Mouse (Mus musculus) c-Kit-negative CD71-positive TER-119-positive erythroid progenitor cells, embryonic 14.5 days (primary cell): ENCODE data around the gene Msln.

Source experiments
- DNase-seq: peaks from one replicate; pipeline ENCODE4 v3.0.0-alpha.2; 2013; ENCODE audit warnings: low read depth, low spot score

The Msln gene

DNA sequence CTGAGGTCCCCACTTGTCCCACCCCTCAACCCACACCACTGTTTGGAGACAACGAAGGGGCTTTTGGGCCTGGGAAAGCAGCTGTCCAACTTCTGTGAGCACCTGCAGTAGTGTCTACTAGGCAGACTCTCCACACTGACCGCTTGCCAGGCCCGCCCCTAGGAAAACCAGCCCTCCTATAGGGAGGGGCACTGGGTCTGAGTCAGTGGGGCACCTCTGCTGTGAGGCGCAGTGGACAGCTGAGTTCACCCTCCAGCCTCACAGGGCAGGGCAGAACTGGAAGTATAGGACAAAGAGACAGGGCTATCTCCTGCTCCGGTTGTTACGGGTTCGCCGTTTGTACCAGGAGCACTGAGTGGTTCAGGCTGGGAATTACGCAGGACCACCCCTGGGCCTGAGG lies at the start of gene Msln:
Gene Msln (minus strand): TSS at position 138 of the 400 bp plus-strand sequence.
- DNase-seq: no peak

DNA sequence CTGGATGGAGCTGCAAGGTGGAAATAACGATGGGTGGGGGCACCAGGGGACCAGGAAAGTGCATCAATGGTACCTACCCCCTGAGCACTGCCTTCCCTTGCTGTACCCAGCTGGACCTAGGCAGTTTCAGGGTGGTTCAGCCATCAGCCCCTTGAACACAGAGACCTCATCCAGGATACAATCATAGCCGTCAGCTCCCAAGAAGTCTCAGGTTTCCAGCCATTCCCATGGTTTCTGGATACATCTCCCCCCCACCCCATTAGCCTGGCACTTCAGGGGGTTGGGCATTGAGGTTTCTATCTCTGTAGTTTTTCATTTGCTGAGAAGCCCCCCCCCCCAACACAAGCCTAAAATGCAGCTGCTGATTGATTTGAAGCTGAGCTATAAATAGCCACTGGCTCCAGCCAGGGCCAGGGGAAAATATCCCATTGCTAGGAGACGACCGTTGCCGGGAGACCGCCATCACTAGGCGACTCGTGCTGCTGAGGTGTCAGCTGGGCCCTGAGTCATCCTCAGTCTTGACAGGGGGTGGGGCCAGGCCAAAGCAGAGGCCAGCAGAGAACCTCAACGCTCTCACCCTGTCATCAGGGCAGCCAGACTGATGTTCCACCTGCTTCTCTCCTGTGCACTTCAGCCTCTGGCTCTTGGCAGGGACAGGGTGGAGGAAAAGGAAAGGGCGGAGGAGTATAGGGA lies 48.8 kb upstream of the Msln start:
- DNase-seq: no peak

DNA sequence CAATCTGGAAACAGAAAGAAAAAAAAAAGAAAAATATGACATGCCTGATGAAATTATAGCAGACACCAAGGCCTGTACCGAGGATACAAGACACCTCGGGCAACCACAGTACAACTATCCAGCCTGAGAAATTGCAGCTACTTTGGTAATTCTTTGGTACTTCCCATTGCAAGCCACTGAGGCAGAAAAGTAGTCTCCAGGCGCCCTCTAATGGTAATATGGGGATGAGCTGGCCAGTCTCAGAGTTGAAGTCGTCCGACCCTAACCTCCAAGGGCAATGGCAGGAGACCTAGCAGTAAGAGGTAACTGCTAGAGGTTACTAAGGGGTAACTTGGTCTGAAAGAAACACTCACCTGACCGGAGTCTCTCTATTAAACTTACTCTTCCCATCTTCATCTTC lies 46.9 kb upstream of the Msln start:
- peak; percentile 44 for DNase-seq

DNA sequence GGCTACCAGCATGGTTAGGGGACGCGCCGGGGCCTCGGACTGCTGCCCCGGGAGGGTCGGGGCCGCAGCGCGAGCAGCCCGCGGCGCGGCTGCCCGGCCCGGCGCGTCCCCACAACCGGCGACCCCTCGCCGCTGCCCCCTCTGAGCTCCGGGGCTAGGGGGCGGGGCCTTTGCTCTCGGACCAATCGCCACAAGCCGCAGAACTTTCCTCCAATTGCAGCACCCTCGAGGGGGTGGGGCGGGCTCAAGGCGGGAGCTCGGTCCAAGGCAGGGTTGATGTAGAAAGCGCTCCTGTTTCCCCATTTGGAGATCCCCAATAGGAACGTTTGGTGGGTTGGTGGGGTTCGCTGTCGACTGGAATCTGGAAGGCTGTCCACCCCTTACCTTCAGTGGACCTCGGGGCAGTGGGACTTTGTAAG lies 42.8 kb upstream of the Msln start, which contains the start of gene Metrn:
Gene Metrn (minus strand): TSS at position 186 of the 419 bp plus-strand sequence.
- DNase-seq: peak; percentile 56

DNA sequence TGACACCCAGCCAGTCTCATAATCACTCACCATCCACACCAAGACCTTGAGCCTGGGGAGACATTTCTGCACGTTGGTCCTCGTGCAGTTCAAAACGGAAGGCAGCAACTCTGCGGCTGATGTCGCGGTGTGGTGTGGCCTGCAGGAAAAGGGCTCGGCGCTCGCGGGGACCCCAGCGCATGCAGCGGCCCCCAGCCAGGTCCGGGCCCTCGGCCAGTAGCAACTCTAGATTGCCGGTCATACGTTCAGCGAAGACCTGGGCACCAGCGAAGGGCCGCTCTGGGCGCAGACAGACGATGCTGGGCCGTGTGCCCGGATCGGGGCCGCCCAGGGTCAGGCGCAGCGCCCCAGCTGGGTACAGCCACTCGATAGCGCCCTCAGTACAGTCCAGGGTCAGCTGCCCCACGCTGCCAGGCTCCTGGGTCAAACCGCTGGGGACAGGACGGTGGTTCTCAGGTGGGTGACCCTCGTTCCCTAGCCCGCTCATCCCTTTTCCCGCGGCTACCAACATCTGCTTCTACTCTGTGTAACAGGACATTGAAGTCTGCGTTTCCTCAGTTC lies 42.1 kb upstream of the Msln start:
- no peak for DNase-seq

DNA sequence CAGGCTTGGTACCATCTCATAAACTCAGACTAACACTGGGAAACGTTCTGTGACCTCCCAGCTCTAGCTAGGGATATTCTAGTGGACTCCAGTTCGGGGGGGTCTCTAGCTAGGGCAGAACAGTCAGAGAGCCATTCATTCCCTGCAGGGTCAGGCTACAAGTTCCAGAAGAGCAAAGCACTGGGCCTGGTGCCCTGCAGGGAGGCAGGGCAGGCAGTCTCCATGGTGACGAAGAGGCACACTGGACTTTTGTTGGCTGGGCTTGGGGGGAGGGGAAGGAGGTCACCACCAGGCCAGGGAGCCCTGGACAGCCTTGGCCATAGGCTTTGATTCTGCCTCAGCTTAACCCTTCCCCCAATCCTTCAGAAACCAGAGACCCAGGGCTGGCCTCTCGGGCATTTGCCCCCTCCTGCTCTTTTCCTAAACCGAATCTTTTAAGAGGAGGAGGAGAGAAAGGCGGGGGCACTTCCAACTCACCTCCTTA lies 41.5 kb upstream of the Msln start, which contains the start of gene AC134908.4:
Gene AC134908.4 (minus strand): TSS at position 51 of the 484 bp plus-strand sequence.
- DNase-seq: no peak

DNA sequence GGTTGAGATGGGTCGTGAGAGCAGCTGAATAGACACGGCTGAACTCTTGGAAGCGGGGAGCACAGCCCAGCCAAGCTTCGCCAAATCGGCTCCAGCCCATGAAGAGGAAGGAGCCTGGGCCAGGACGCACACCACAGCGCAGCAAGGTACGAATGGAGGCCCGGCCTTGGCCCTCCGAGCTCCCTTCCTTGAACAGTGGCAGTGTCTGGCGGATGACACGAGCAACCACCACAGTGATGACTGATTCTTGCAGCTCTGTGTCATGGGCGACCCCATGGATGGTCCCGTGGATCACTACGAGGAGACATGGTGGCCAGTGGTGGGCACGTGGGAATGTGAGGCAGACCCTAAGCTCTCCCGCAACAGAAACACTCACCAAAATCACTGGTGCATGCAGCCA lies 40.8 kb upstream of the Msln start:
- DNase-seq: no peak

DNA sequence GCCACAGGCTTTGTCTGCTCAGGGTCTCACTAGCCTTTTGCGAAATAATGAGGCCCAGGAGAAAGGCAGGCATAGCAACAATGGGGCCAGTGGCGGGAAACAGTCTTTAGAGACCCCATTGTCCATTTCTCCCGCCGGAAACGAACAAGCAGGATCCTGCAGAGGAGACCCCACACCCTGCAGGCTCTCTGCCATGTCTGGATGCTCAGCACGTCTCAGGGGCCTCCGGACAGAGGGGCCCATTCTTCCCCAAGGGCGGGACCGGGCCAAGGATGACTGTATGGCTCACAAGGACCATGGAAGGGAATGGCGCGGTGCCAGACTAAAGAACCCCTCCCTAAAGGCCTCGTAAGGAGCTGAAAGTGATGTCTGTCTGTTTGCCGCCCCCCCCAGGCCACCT lies 40.0 kb upstream of the Msln start:
- no peak for DNase-seq

DNA sequence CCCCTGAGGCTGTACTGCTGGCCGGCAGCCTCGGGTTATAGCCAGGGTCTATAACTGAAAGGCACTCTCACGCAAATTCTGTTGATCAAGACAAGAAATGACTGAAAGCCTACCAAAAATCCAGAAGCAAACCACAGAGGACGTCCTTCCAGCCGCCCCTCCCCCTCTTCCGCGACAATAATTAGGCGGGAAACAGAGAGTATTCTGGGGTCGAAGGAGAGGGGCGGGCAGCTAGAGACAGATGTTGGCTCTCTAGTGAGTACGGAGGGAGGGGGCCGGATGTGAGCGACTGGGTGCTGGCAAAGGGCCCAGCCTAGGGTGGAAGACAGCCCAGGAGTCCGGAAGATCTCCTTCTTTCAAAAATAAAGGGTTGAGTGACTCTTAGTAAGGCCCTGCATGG lies 38.4 kb upstream of the Msln start, which contains the start of gene Fam173a:
Gene Fam173a (minus strand): TSS at position 287 of the 400 bp plus-strand sequence.
- DNase-seq: no peak

DNA sequence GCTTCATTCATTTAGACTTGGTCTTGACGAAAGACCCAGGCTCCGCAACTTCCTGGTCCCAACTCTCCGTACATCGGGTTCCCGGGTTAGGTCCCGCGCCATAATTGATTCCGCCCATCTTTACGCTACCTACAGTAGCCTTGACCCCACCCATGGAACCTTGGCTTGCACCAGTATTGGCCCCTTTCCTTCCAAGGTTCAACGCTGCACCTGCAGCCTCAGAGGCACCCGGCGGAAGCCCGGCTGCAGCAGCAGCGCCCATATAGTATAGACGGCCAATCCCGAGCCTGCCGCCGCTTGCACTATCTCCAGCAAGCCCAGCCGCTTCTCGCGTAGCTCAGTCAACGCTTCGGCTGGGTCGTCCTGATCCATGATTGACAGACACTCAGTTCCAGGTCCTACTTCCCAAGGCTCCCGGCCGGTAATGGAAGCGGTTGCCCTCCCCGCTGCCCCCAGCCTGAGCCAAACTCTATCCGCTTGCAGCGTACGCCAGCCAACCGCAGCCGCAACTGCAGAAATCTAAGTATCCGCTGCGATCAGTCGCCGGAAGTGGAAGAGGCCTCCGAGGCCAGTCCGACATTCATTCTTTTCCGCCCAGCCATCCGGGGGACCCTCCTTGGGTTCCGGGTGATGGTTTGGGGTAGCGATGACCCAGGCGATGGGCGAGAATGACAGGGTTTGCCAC lies 37.8 kb upstream of the Msln start:
- DNase-seq: peak; percentile 64

DNA sequence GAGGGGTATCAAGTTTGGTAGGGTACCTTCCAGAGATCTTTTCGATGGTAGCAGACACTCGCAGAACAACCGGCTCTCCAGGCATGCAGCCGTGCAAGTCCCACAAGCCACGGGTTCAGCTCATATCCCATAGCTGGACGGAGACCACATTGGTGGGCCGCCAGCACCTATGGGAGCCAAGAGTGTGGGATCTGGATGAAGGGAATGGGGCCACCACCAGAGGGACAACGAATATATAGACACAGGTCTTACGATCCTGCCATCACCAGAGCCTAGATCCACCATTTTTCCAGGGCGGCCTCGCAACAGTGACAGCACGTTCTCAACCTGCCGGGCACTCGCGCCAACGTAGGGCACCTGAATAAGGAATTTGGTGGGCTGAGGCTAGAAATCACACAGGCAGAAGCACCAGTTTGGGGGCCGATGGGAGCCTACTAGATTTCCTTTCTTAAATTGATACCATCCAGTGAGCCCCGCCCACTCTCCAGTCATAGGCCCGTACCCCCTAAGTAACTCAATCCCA lies 37.2 kb upstream of the Msln start:
- DNase-seq: no peak

DNA sequence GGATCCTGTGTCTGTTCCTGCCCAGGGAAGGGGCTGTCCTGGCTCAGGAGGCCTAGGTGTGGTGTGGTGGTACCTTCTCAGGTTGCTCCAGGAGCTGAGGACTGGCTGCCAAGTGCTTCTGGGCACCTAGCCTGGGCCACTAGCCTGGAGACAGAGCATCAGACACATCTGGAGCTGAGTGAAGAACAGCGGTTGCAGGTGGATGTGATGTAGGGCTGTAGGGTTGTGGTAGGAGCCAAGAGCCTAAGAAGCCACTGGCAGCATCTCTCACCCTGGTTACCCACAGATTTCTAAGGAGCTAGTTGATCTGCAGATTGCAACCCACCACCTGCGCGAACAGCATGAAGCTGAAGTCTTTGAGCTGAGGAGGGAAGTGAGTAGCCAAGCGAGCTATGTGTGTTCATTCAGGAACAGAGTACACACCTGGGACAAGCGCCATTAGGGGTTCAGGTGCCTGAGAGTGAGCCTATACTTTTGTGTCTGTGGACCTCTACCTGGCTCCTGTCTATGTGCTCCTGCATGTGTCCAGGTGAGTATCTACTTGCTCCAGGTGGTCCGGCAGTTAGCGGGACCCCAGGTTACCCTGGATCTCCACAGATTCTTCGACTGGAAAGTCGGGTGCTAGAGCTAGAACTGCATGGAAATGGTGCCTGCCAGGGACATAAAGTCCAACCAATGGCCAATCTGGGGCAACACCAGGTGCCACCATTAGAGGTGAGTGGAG lies 32.8 kb upstream of the Msln start:
- no peak for DNase-seq

DNA sequence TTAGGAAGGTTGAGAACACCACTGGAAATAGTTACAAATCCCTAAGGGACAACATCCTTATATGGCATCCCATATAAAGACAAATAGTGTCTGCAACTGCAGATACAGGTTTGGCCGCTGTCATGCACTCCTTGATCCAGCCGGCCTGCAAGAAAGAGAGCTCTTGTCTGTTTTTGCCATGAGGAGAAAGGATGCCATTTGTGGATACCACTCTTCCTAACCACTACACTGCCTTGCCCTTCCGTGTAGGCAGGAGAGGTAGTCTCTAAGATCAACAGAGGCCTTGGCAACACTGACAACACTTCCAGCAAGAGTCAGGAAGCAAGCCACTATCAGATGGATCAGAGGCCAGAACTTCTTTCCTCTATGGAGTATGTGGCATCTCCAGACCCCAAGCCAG lies 32.1 kb upstream of the Msln start, which contains the start of gene Ccdc78:
Gene Ccdc78 (plus strand): TSS at position 301 of the 400 bp plus-strand sequence.
- no peak for DNase-seq

DNA sequence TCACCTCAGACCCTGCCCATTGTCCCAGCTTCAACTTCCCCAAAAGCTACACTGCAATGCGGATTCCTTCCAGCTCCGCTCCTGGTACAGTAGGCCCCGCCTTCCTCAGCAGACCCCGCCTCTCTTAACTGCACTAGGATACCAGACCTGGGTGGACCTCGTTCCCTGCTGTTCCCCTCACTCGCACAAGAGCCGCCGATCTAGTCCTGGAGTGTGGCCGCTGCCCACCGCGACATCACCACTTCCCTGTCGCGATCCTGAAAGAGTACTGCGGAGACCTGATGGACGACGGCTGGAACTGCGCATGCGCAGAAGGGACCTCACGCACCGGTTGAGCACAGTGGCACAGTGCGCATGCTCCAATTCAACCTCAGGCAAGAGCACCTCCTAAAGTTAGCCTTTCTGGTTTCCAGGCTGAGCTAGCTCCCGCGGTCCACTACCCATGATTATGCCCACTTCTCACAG lies 31.1 kb upstream of the Msln start, which contains the start of gene Haghl:
Gene Haghl (minus strand): TSS at position 393 of the 465 bp plus-strand sequence.
- DNase-seq: peak; percentile 93

DNA sequence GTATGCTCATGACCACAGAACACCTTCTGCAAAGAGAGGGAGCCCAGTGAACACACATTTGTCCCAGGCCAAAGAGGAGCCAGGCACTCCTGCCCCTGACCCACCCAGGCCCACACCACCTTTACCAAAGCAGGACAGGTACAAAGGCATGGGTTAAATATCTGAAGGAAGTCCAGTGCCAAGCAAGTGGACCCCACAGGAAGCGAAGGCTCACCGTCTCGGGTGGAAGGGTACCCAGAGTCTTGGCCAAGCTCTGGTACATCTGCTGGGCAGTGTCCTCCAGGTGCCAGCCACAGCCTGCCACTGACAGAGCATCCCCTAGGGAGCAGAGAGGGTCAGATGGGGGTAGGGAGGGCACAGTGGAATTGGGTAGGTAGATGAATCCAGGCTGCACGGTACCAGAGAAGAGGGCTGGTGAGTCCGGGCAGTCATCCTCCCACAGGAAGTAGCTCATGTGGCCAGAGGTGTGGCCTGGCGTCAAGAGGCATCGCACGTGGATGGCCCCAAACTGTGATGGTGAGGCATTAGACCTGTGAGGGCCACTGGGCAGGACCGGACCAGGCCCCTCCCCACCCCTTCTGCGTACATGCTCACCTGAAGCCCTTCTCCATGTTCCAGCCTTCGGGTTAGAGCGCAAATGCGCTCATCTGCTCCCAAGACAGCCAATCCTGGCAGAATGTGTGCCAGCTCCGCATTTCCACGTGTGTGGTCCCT lies 29.8 kb upstream of the Msln start:
- DNase-seq: no peak

DNA sequence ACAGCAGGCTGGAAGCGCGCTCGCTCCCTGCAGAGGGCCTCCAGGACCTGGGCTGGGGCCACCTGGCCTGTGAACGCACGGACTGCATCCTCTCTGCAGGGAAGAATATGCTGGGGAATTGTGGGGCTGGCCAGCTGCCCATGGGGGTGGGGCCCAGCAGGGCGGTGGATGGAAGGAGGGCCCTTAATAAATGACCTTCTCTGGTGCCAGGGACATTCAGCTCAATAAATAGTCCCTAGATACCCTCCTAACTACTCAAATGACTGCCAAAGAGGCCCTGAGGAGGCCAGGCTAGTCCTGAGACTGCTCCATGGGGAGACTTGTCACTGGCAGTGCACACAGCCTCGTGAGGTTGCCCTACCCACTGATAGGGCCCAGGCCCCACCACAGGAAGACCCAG lies 28.9 kb upstream of the Msln start:
- DNase-seq: no peak

DNA sequence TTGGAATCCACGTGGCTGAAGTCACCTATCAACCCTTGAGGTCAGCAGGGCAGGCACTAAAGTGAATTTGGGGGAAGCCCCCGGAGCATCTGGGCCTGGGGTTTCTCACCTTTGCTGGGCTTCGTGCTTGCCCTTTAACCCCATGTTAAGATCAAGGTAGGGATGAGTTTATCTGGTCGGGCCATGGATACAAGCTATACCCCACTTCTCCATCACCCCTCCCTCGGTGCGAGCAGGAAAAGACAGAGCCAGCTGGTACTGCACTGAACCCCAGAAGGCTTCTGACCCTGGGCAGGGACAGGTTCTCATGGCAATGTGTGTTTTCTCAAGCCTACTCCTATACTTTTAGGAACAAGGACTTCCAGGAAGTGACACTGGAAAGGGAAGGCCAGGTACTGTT lies 27.2 kb upstream of the Msln start:
- no peak for DNase-seq

DNA sequence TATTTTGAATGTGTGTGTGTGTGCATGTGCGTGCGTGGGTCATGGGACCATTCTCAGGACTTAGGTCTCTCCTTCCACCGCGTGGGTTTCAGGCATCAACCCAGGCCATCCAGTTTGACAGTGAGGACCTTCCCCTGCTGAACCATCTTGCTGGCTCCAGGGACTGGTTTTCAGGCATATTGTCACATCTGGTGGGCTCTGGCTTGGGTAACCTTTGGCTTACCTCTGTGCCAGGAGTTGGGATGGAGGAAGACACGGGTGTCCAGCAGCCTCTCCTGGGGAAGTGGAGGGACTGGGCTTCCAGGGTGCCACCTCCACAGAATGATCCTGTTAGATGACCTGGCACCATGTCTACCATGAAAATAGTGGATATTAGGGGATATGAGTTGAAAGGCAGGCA lies 23.8 kb upstream of the Msln start:
- no peak for DNase-seq

DNA sequence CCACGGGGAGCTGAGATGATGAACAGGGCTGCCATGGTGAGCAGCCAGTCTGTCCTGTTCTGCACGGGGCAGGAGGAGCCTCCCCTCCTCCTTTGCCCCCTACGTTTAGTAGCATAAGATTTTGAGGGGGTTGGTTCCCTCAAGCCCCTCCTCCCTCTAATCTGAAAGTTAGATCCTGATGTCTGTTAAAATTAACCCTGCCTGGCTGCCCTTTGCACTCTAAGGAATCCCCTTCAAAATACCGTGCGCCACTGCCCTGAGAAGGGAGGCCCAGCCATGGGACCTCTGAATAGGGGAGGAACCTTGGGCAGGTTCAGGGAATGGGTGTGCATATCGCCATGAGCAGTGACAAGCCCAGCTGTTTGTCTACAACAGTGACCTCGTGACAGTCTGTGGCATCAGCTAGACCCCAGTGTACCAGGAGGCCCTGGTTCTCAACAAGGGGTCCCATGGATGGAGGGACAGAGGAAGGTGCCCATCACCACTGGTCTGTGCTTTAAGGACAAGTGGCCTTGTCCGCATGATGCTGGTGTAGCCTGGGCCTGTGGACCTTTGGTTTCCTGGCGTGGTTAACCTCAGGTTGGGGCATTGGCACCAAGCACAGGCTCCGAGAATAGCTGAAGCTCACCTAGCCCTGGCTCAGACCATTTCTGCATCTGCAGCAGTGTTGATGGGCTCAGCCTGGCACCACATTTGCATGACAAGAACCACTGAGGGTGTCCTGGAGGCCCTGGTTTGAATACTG lies 21.3 kb upstream of the Msln start:
- DNase-seq: no peak

DNA sequence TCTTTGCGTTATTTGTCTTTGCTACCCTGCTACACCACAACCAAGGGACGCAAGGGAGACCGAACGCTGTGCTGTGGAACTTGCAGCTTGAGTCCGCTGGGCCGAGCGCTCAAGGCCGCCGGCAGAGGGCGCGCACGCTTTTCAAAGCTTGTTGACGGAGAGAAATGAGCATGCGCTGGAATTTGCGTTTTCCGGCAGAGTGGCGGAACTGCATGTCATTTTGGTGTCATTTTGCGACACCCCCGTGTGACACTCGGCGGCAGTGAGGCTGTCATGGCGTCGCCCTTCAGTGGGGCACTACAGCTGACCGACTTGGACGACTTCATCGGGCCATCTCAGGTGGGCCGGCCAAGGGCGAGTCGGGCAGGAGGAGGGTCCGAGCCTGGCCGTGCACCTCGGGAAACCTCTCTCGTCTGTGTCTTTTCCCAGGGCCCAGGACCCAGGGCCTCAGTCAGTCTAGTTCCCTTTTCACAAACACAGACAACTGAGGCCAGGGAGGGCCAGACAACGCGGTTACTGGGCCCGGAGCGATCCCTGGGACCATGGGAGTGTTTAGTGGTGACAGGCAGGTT lies 19.5 kb upstream of the Msln start, which contains the start of gene Narfl:
Gene Narfl (plus strand): TSS at position 228 of the 572 bp plus-strand sequence.
- DNase-seq: peak; percentile 97
